Mouse (Mus musculus): ENCODE data around the gene F11. TPM values are rescaled to one million over a fixed set of nuclear protein-coding genes. Genes with fewer than 3 reads are reported as not detected.

The F11 gene
- polyA plus RNA-seq, 2 experiments = not detected

DNA sequence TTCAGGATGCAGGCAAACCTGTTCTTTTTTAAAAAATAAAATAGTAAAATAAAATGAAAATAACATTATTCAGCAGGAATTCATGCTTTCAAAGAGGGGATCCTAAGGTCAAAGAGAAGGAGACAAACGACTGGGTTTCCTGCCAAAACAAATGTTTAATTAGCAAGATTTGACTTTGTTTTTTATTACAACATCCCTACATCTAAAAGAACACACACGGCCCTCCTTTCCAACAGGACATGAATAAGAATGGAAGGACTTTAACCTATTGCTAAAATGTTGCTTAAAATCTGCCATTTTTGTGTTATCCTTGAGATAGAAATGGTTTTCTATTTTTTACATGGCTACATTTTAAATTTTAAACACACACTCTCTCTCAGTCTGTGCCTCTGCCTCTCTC is 8.7 kb downstream of the F11 start:
- TF ChIP-seq POLR2A (IDR thresholded peaks at IDR 0.05; ENCODE audit: borderline replicate concordance, extremely low read depth, insufficient read depth, insufficient read length) = no peak
- H3K36me3 ChIP-seq (ENCODE audit: control insufficient read depth, insufficient read depth, low read length) = no peaks in the 10 kb centered on the region
- 46% methylated on average over 2 of the region's 2 CpGs for WGBS
- ATAC-seq (ENCODE audit: low FRiP score, low read depth) = no peak
- no peak overlapping the region for H3K4me3 ChIP-seq (replicated peaks; ENCODE audit: low read length)
- no peak for DNase-seq (ENCODE audit: low spot score)
- no peak overlapping the region for H3K27ac ChIP-seq (replicated peaks; ENCODE audit: low read depth, low read length)
- no peaks in the 10 kb centered on the region for H3K27me3 ChIP-seq (ENCODE audit: control insufficient read depth, insufficient read depth, low read length)
- H3K4me2 ChIP-seq (replicated peaks; ENCODE audit: low read depth, low read length, severe bottlenecking) = no peak overlapping the region
- no peak overlapping the region for H3K9ac ChIP-seq (ENCODE audit: low read depth, low read length, severe bottlenecking)
- no peaks in the 10 kb centered on the region for H3K9me3 ChIP-seq (ENCODE audit: control insufficient read depth, low read length)
- no peaks in the 10 kb centered on the region for H3K4me1 ChIP-seq (ENCODE audit: control insufficient read depth, insufficient read depth, low read length)

DNA sequence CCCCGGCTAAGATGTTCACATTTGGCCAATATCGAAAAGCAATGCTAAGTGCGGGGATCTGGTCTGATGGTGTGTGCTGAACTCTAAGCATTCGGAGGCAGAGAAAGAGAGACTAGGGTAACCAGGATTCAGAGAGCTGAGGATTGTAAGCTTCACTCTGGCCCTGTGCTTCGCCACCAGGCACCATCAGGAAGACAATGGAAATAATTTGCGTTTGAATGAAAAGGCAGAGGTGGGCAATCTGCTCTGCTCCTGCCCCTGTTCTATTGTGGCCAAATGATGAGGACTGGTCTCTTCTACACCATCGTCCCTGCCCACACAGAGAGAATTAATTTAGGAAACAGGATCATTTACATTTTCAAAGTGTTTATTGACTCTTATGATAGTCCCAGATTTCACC is 15.5 kb downstream of the F11 start:
- no peaks in the 10 kb centered on the region for H3K4me1 ChIP-seq (ENCODE audit: control insufficient read depth, insufficient read depth, low read length)
- H3K27me3 ChIP-seq (ENCODE audit: control insufficient read depth, insufficient read depth, low read length) = no peaks in the 10 kb centered on the region
- H3K9ac ChIP-seq (ENCODE audit: low read depth, low read length, severe bottlenecking) = no peak overlapping the region
- no peak overlapping the region for H3K4me2 ChIP-seq (replicated peaks; ENCODE audit: low read depth, low read length, severe bottlenecking)
- no peak overlapping the region for H3K4me3 ChIP-seq (replicated peaks; ENCODE audit: low read length)
- no peak overlapping the region for H3K27ac ChIP-seq (replicated peaks; ENCODE audit: low read depth, low read length)
- DNase-seq (ENCODE audit: low spot score) (no peak), ATAC-seq (ENCODE audit: low FRiP score, low read depth) (no peak)
- 66% methylated on average over 7 of the region's 7 CpGs for WGBS
- H3K9me3 ChIP-seq (ENCODE audit: control insufficient read depth, low read length) = no peaks in the 10 kb centered on the region
- TF ChIP-seq POLR2A (IDR thresholded peaks at IDR 0.05; ENCODE audit: borderline replicate concordance, extremely low read depth, insufficient read depth, insufficient read length) = no peak
- no peaks in the 10 kb centered on the region for H3K36me3 ChIP-seq (ENCODE audit: control insufficient read depth, insufficient read depth, low read length)

DNA sequence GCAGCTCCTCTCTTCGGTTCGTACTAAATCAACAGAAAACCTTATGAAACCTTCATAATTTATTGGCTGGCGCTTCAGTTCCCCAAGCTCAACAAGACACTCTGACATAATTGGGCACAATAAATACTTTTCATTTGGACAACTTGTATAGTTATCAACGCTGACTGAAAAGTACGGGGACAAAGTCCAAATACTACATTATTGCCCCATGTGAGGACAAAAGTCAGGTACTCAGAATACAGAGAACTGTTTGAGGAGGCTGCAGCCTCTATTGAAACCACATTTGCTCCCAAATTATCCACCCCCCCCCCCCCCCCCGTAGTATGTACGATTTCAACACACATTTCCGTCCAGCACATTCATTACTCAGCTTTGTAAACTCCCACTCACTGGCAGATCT is 22.5 kb downstream of the F11 start:
- no peak for TF ChIP-seq POLR2A (IDR thresholded peaks at IDR 0.05; ENCODE audit: borderline replicate concordance, extremely low read depth, insufficient read depth, insufficient read length)
- DNase-seq (ENCODE audit: low spot score) (no peak), ATAC-seq (ENCODE audit: low FRiP score, low read depth) (no peak)
- H3K9me3 ChIP-seq (ENCODE audit: control insufficient read depth, low read length) = no peaks in the 10 kb centered on the region
- H3K4me1 ChIP-seq (ENCODE audit: control insufficient read depth, insufficient read depth, low read length) = no peaks in the 10 kb centered on the region
- no peaks in the 10 kb centered on the region for H3K27me3 ChIP-seq (ENCODE audit: control insufficient read depth, insufficient read depth, low read length)
- H3K4me2 ChIP-seq (replicated peaks; ENCODE audit: low read depth, low read length, severe bottlenecking) = no peak overlapping the region
- H3K9ac ChIP-seq (ENCODE audit: low read depth, low read length, severe bottlenecking) = no peak overlapping the region
- WGBS = 79% methylated on average over 8 of the region's 8 CpGs
- no peaks in the 10 kb centered on the region for H3K36me3 ChIP-seq (ENCODE audit: control insufficient read depth, insufficient read depth, low read length)
- H3K27ac ChIP-seq (replicated peaks; ENCODE audit: low read depth, low read length) = no peak overlapping the region
- H3K4me3 ChIP-seq (replicated peaks; ENCODE audit: low read length) = no peak overlapping the region

DNA sequence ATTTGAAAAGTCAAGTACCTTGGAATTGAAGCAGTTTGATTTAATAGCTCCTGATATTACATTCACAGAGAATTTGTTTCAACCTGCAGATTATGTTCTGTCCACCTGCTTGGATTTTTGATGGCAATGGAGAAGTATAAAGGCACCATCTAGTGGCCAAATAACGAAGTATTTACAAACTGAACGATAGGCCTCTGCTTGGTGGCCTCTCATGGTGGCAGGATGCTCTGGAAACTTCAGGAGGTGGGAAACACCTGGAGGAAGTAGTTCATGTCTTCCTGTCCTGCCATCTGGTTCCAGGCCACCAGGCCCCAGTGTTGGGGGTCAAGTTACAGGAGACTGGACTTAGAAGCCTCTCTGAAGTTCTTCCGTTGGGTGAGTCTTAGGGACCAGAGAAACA is 23.5 kb downstream of the F11 start:
- H3K9me3 ChIP-seq (ENCODE audit: control insufficient read depth, low read length) = no peaks in the 10 kb centered on the region
- H3K36me3 ChIP-seq (ENCODE audit: control insufficient read depth, insufficient read depth, low read length) = no peaks in the 10 kb centered on the region
- H3K4me1 ChIP-seq (ENCODE audit: control insufficient read depth, insufficient read depth, low read length) = no peaks in the 10 kb centered on the region
- H3K27ac ChIP-seq (replicated peaks; ENCODE audit: low read depth, low read length) = no peak overlapping the region
- no peak overlapping the region for H3K9ac ChIP-seq (ENCODE audit: low read depth, low read length, severe bottlenecking)
- DNase-seq (ENCODE audit: low spot score) (peak; percentile 66), ATAC-seq (ENCODE audit: low FRiP score, low read depth) (no peak)
- no peak overlapping the region for H3K4me3 ChIP-seq (replicated peaks; ENCODE audit: low read length)
- WGBS = 22% methylated on average over 3 of the region's 3 CpGs
- no peaks in the 10 kb centered on the region for H3K27me3 ChIP-seq (ENCODE audit: control insufficient read depth, insufficient read depth, low read length)
- H3K4me2 ChIP-seq (replicated peaks; ENCODE audit: low read depth, low read length, severe bottlenecking) = no peak overlapping the region
- no peak for TF ChIP-seq POLR2A (IDR thresholded peaks at IDR 0.05; ENCODE audit: borderline replicate concordance, extremely low read depth, insufficient read depth, insufficient read length)

DNA sequence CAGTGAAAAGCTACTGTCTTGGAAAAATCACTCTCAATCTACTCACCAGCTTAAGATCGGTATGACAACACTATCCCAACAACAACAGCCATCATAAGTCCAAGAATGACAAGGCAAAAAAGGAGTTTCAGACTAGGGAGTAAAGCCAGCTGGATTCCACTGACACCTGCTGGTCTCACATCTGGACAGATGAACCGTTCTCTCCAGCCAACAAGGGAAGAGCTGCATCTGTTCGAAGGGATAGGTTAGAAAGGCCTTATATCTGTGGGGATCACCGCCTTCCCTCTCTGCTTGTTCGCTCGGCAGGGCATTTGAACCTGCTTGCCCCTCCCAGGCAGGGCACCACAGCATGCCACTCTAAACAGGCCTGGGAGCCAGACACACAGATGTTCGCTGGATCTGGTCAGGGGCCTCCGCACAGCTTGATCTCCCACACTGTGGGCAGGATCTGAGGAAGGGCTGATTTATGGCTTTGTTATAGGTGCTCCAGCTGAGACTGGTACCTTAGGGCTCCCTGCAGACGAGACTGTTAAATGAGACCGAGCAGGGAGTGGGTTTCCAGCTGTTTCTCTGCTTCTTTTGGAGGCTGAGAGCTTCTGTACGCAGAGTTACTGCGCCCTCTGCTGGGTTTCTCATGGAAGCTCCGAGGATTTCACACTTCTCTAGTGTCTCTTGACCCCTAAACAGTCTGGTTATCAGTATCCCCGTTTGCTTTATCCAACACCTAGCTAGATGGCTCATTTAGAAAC is 25.5 kb downstream of the F11 start:
- Histone ChIP-seq H3K9me3 (ENCODE audit: control insufficient read depth, low read length) (no peaks in the 10 kb centered on the region), H3K4me1 (ENCODE audit: control insufficient read depth, insufficient read depth, low read length) (no peaks in the 10 kb centered on the region), H3K27ac (replicated peaks; ENCODE audit: low read depth, low read length) (no peak overlapping the region), H3K9ac (ENCODE audit: low read depth, low read length, severe bottlenecking) (no peak overlapping the region), H3K27me3 (ENCODE audit: control insufficient read depth, insufficient read depth, low read length) (no peaks in the 10 kb centered on the region), H3K4me3 (replicated peaks; ENCODE audit: low read length) (no peak overlapping the region), H3K4me2 (replicated peaks; ENCODE audit: low read depth, low read length, severe bottlenecking) (peak overlapping the region; percentile 40; the same call in 1 of the 2 replicates), H3K36me3 (ENCODE audit: control insufficient read depth, insufficient read depth, low read length) (no peaks in the 10 kb centered on the region)
- DNase-seq (ENCODE audit: low spot score) (peak; percentile 89), ATAC-seq (ENCODE audit: low FRiP score, low read depth) (peak; percentile 82)
- WGBS = 18% methylated on average over 14 of the region's 14 CpGs
- TF ChIP-seq POLR2A (IDR thresholded peaks at IDR 0.05; ENCODE audit: borderline replicate concordance, extremely low read depth, insufficient read depth, insufficient read length) = no peak

All from limb, embryonic 14.5 days (tissue).